Mouse (Mus musculus): ENCODE data around the gene Gm9821. TPM values are rescaled to one million over a fixed set of nuclear protein-coding genes. Genes with fewer than 3 reads are reported as not detected.

Gene Gm9821
- total and polyA plus RNA-seq, 3 experiments: 1.2 to 22.7 TPM; not detected in 1

- H3K79me2 ChIP-seq (ENCODE audit: control insufficient read depth, insufficient read depth, low read length, poor library complexity): peaks cover 3% of the 10 kb centered on the region; the same call in 1 of the 2 replicates
- H3K4me3 ChIP-seq (ENCODE audit: control insufficient read depth in 1 of 2, insufficient read depth in 1 of 2, low read depth in 2 of 2, low read length in 2 of 2): no peak overlapping the region
- no peak for DNase-seq (ENCODE audit: low read depth, low spot score)
- TF ChIP-seq TAL1 (IDR thresholded peaks at IDR 0.05; ENCODE audit: low read length): no peak
- TF ChIP-seq SIN3A (IDR thresholded peaks at IDR 0.05; ENCODE audit: low read length): no peak
- TF ChIP-seq MYB (IDR thresholded peaks at IDR 0.05; ENCODE audit: low read depth, low read length): no peak
- TF ChIP-seq RAD21 (IDR thresholded peaks at IDR 0.05; ENCODE audit: low read depth, low read length): no peak
- no peak for TF ChIP-seq ELF1 (IDR thresholded peaks at IDR 0.05; ENCODE audit: low read depth, low read length)
- no peak for TF ChIP-seq HCFC1 (IDR thresholded peaks at IDR 0.05; ENCODE audit: low read depth, low read length)
- no peak for TF ChIP-seq SMC3 (IDR thresholded peaks at IDR 0.05; ENCODE audit: low read depth, low read length)
- no peak for TF ChIP-seq KAT2A (conservative IDR thresholded peaks at IDR 0.05; ENCODE audit: low read depth, low read length)
- no peak for TF ChIP-seq MAX (IDR thresholded peaks at IDR 0.05; ENCODE audit: low read length)
- no peak for TF ChIP-seq MYC (IDR thresholded peaks at IDR 0.05; ENCODE audit: low read depth, low read length)
- TF ChIP-seq BHLHE40 (IDR thresholded peaks at IDR 0.05; ENCODE audit: borderline replicate concordance, low read depth, low read length): no peak
- no peak for TF ChIP-seq JUND (IDR thresholded peaks at IDR 0.05; ENCODE audit: low read depth, low read length)
- no peak for TF ChIP-seq MEF2A (IDR thresholded peaks at IDR 0.05; ENCODE audit: extremely low read depth, insufficient replicate concordance, low read depth, low read length, poor library complexity, severe bottlenecking)
- no peak for TF ChIP-seq CHD1 (IDR thresholded peaks at IDR 0.05; ENCODE audit: low read depth, low read length)
- TF ChIP-seq GATA1 (IDR thresholded peaks at IDR 0.05; ENCODE audit: low read depth, low read length): no peak
- no peak for TF ChIP-seq POLR2A (IDR thresholded peaks at IDR 0.05; ENCODE audit: control insufficient read depth in 1 of 2, insufficient read depth in 1 of 2, low read depth in 1 of 2, low read length in 2 of 2, poor library complexity in 1 of 2)
- no peak for TF ChIP-seq MXI1 (IDR thresholded peaks at IDR 0.05; ENCODE audit: low read depth, low read length)
- H3K27ac ChIP-seq (ENCODE audit: control insufficient read depth, low read depth, low read length): no peak overlapping the region
- H3K27me3 ChIP-seq (ENCODE audit: control insufficient read depth in 1 of 2, insufficient read depth in 2 of 2, low read length in 2 of 2): no peaks in the 10 kb centered on the region
- peaks cover 0 to 3% of the 10 kb centered on the region in 2 experiments; a peak in 1 of 4 replicates for H3K4me1 ChIP-seq (ENCODE audit: control insufficient read depth in 1 of 2, insufficient read depth in 2 of 2, low read length in 2 of 2)
- no peaks in the 10 kb centered on the region for H3K36me3 ChIP-seq (ENCODE audit: control insufficient read depth in 1 of 2, insufficient read depth in 2 of 2, low read length in 2 of 2)
- H3K9me3 ChIP-seq (replicated peaks; ENCODE audit: insufficient read depth, low read length): no peaks in the 10 kb centered on the region
- H3K9ac ChIP-seq (ENCODE audit: control insufficient read depth, low read depth, low read length, poor library complexity, severe bottlenecking): no peak overlapping the region
Observed at GRCm38 (mm10) chr2:91930761-91931291, 14.7 kb upstream of the Gm9821 start.

- Histone ChIP-seq H3K27me3 (ENCODE audit: control insufficient read depth in 1 of 2, insufficient read depth in 2 of 2, low read length in 2 of 2) (no peaks in the 10 kb centered on the region), H3K4me1 (ENCODE audit: control insufficient read depth in 1 of 2, insufficient read depth in 2 of 2, low read length in 2 of 2) (peaks cover 0 to 3% of the 10 kb centered on the region in 2 experiments; a peak in 1 of 4 replicates), H3K36me3 (ENCODE audit: control insufficient read depth in 1 of 2, insufficient read depth in 2 of 2, low read length in 2 of 2) (no peaks in the 10 kb centered on the region; a peak in 1 of 4 replicates), H3K79me2 (ENCODE audit: control insufficient read depth, insufficient read depth, low read length, poor library complexity) (peaks cover 2% of the 10 kb centered on the region; the same call in 1 of the 2 replicates), H3K9ac (ENCODE audit: control insufficient read depth, low read depth, low read length, poor library complexity, severe bottlenecking) (no peak overlapping the region), H3K27ac (ENCODE audit: control insufficient read depth, low read depth, low read length) (no peak overlapping the region), H3K4me3 (ENCODE audit: control insufficient read depth in 1 of 2, insufficient read depth in 1 of 2, low read depth in 2 of 2, low read length in 2 of 2) (no peak overlapping the region), H3K9me3 (replicated peaks; ENCODE audit: insufficient read depth, low read length) (no peaks in the 10 kb centered on the region)
- TF ChIP-seq RAD21 (IDR thresholded peaks at IDR 0.05; ENCODE audit: low read depth, low read length): no peak
- no peak for TF ChIP-seq BHLHE40 (IDR thresholded peaks at IDR 0.05; ENCODE audit: borderline replicate concordance, low read depth, low read length)
- no peak for TF ChIP-seq MAFK (IDR thresholded peaks at IDR 0.05; ENCODE audit: borderline replicate concordance, low read depth, low read length)
- TF ChIP-seq SMC3 (IDR thresholded peaks at IDR 0.05; ENCODE audit: low read depth, low read length): no peak
- TF ChIP-seq ZNF384 (IDR thresholded peaks at IDR 0.05; ENCODE audit: low read depth, low read length): no peak
- TF ChIP-seq POLR2A (IDR thresholded peaks at IDR 0.05; ENCODE audit: control insufficient read depth in 1 of 2, insufficient read depth in 1 of 2, low read depth in 1 of 2, low read length in 2 of 2, poor library complexity in 1 of 2): no peak
- TF ChIP-seq ZMIZ1 (IDR thresholded peaks at IDR 0.05; ENCODE audit: low read depth, low read length): no peak
- no peak for DNase-seq (ENCODE audit: low read depth, low spot score)
Observed at GRCm38 (mm10) chr2:91931328-91932159, 14.0 kb upstream of the Gm9821 start.

All from MEL (cell line).